16 mouse cellular contexts compared by ENCODE assay signal in genomic region chr13:112772252-112772651, GRCm38 (mm10). TPM values are rescaled to one million over a fixed set of nuclear protein-coding genes. Genes with fewer than 3 reads are reported as not detected.
DNase-seq lines count a peak whose midpoint lies in the region; ATAC-seq and TF ChIP-seq lines count a peak whose summit lies in the region.
"Had no signal": no experiment of that assay in that cellular context is flagged by ENCODE, and none has a peak within 500 bp of the region (broad histone marks: within the 10 kb centered on the region; RNA-seq: fewer than 3 reads in every experiment).

No protein-coding gene starts in this region.

- no peak overlapping the region for H3K4me2 ChIP-seq in kidney, embryonic 15.5 days
- H3K4me2 ChIP-seq in kidney, embryonic 14.5 days (replicated peaks; ENCODE audit: low read depth, low read length): no peak overlapping the region
- H3K4me2 ChIP-seq in neural tube, embryonic 15.5 days: peak overlapping the region; percentile 28; the same call in 1 of the 2 replicates
- peak overlapping the region; percentile 91 for H3K4me2 ChIP-seq in myocyte (ENCODE audit: low read depth)
- H3K4me2 ChIP-seq: limb, embryonic 13.5 days had no signal

- H3K27ac ChIP-seq in gastrocnemius, adult 2 months: peak overlapping the region; percentile 93
- H3K27ac ChIP-seq in kidney, embryonic 15.5 days: 0 out of 2 replicates have a peak overlapping the region, but pooled peaks have one; percentile 25
- H3K27ac ChIP-seq in kidney, embryonic 14.5 days (ENCODE audit: low read depth, low read length): no peak overlapping the region; the same call in 1 of the 2 replicates
- no peak overlapping the region for H3K27ac ChIP-seq in neural tube, embryonic 15.5 days (replicated peaks)
- H3K27ac ChIP-seq: limb, embryonic 13.5 days had no signal

- intact Hi-C loops in gastrocnemius, adult 2 months (cut with DNase I): no loop called here

- peak; percentile 34 for DNase-seq in gastrocnemius, adult 2 months
- DNase-seq in gastrocnemius, adult 8-10 months (ENCODE audit: low spot score in 2 of 2): no peak
- no peak for DNase-seq in neural tube, embryonic 10.5 days (ENCODE audit: extremely low spot score, low spot score)
- DNase-seq: B cell, adult 2 months; cerebellum, adult 11 months; gastrocnemius, postnatal 36 days; lung, postnatal 14 days; thymus, postnatal 14 days had no signal

- peaks cover 17% of the 10 kb centered on the region for H3K4me1 ChIP-seq in kidney, embryonic 15.5 days
- H3K4me1 ChIP-seq in kidney, embryonic 14.5 days (ENCODE audit: control insufficient read depth, insufficient read depth, low read length): peaks cover 12% of the 10 kb centered on the region
- peaks cover 9% of the 10 kb centered on the region; the same call in 1 of the 2 replicates for H3K4me1 ChIP-seq in neural tube, embryonic 15.5 days

- peaks cover 4% of the 10 kb centered on the region; the same call in 1 of the 2 replicates for H3K9me3 ChIP-seq in kidney, embryonic 15.5 days (replicated peaks)
- H3K9me3 ChIP-seq in kidney, embryonic 14.5 days (ENCODE audit: control insufficient read depth, low read length): peaks cover 4% of the 10 kb centered on the region; the same call in 1 of the 2 replicates
- H3K9me3 ChIP-seq in neural tube, embryonic 15.5 days (replicated peaks): no peaks in the 10 kb centered on the region

- H3K79me2 ChIP-seq in myocyte (ENCODE audit: control insufficient read depth, insufficient read depth): no peaks in the 10 kb centered on the region

- peak overlapping the region; percentile 54 for H3K4me3 ChIP-seq in gastrocnemius, adult 2 months
- no peak overlapping the region for H3K4me3 ChIP-seq in kidney, embryonic 15.5 days (replicated peaks)
- H3K4me3 ChIP-seq in kidney, embryonic 14.5 days (ENCODE audit: low read length): no peak overlapping the region
- H3K4me3 ChIP-seq in neural tube, embryonic 15.5 days (replicated peaks): no peak overlapping the region
- H3K4me3 ChIP-seq in myocyte: no peak overlapping the region
- H3K4me3 ChIP-seq: limb, embryonic 13.5 days had no signal

- no peaks in the 10 kb centered on the region; the same call in 1 of the 2 replicates for H3K36me3 ChIP-seq in kidney, embryonic 15.5 days
- no peaks in the 10 kb centered on the region for H3K36me3 ChIP-seq in kidney, embryonic 14.5 days (ENCODE audit: control insufficient read depth, insufficient read depth, low read length)
- no peaks in the 10 kb centered on the region for H3K36me3 ChIP-seq in neural tube, embryonic 15.5 days
- no peaks in the 10 kb centered on the region for H3K36me3 ChIP-seq in myocyte (ENCODE audit: control insufficient read depth, insufficient read depth)

- ATAC-seq in kidney, embryonic 15.5 days (replicated peaks; ENCODE audit: low FRiP score): no peak
- no peak for ATAC-seq in kidney, embryonic 14.5 days (ENCODE audit: low FRiP score, low TSS enrichment)
- no peak for ATAC-seq in neural tube, embryonic 15.5 days (ENCODE audit: low FRiP score)
- no peak for ATAC-seq in monocyte, adult 5-6 weeks (replicated peaks; ENCODE audit: insufficient number of reproducible peaks, low FRiP score, low TSS enrichment, poor library complexity, severe bottlenecking)
- ATAC-seq: intestine, embryonic 16.5 days; midbrain, embryonic 16.5 days had no signal

- TF ChIP-seq CTCF in gastrocnemius, adult 2 months (IDR thresholded peaks at IDR 0.05): peak; percentile 35

- H3ac ChIP-seq in myocyte (ENCODE audit: control insufficient read depth, insufficient read length): no peak overlapping the region

- TF ChIP-seq POLR2A in myocyte (IDR thresholded peaks at IDR 0.05; ENCODE audit: insufficient read length, low read depth): no peak

- no peak overlapping the region for H3K9ac ChIP-seq in kidney, embryonic 15.5 days
- H3K9ac ChIP-seq in kidney, embryonic 14.5 days (ENCODE audit: low read depth, low read length): no peak overlapping the region
- no peak overlapping the region for H3K9ac ChIP-seq in neural tube, embryonic 15.5 days (replicated peaks)
- H3K9ac ChIP-seq: limb, embryonic 13.5 days had no signal

- 64% methylated on average over 11 of the region's 11 CpGs for WGBS in kidney, embryonic 15.5 days
- WGBS in kidney, embryonic 14.5 days: 69% methylated on average over 11 of the region's 11 CpGs
- WGBS in neural tube, embryonic 15.5 days: 29% methylated on average over 11 of the region's 11 CpGs

- H3K27me3 ChIP-seq in kidney, embryonic 15.5 days: no peaks in the 10 kb centered on the region
- H3K27me3 ChIP-seq in kidney, embryonic 14.5 days (ENCODE audit: control insufficient read depth, insufficient read depth, low read length): no peaks in the 10 kb centered on the region
- H3K27me3 ChIP-seq in neural tube, embryonic 15.5 days (replicated peaks): no peaks in the 10 kb centered on the region
- H3K27me3 ChIP-seq in myocyte (ENCODE audit: control insufficient read depth, insufficient read depth, insufficient read length): no peaks in the 10 kb centered on the region
- H3K27me3 ChIP-seq: limb, embryonic 13.5 days had no signal

TF ChIP-seq in myocyte, 11 proteins besides CTCF, POLR2A, EP300 and RAD21:
- no peak for TF ChIP-seq MYOD1 (IDR thresholded peaks at IDR 0.05; ENCODE audit: control insufficient read depth in 1 of 3, insufficient read length in 2 of 3, low read depth in 2 of 3)
- no peak for TF ChIP-seq POLR2AphosphoS2 (IDR thresholded peaks at IDR 0.05; ENCODE audit: insufficient read length, low read depth)
- TF ChIP-seq CEBPB (IDR thresholded peaks at IDR 0.05; ENCODE audit: insufficient read depth, poor library complexity, severe bottlenecking): no peak
- no peak for TF ChIP-seq MYOG (IDR thresholded peaks at IDR 0.05; ENCODE audit: control insufficient read depth in 1 of 3, insufficient read depth in 1 of 3, insufficient read length in 2 of 3, low read depth in 2 of 3)
- TF ChIP-seq TCF3 (IDR thresholded peaks at IDR 0.05; ENCODE audit: insufficient read length, low read depth): no peak

RNA-seq across cellular contexts. Expression of gene Plpp1, which starts 28.3 kb away (rescaled TPM):
- total RNA-seq in gastrocnemius, adult 2 months (2021): 10 to 100 TPM; 35.6 to 49.4 TPM
- 10 to 100 TPM; 33.7 to 45.4 (median 40.9) TPM for total RNA-seq in gastrocnemius, adult 8-10 months (2022)
- polyA plus RNA-seq in kidney, embryonic 15.5 days (2015; fragmentation: Nextera tagmentation; extraction: Ambion mirVana): 78.7 and 94.8 TPM in 2 replicates
- polyA plus RNA-seq in kidney, embryonic 14.5 days (2014; fragmentation: Nextera tagmentation; extraction: Ambion mirVana): 61.9 and 63.6 TPM in 2 replicates
- polyA plus RNA-seq in neural tube, embryonic 15.5 days (2015; fragmentation: Nextera tagmentation; extraction: Ambion mirVana): 73.3 and 77.0 TPM in 2 replicates
- polyA plus RNA-seq in myocyte (2012; fragmentation: generic; extraction: Trizol): 133 TPM
- total RNA-seq in monocyte, adult 5-6 weeks (2017): 1.6 to 1.8 TPM in 2 of 3 replicates, not detected in the other

Comparison
In these comparisons a context has a peak if more than half of its experiments do, and no peak if none do; other contexts are left out.
1. H3K27ac ChIP-seq: peak in gastrocnemius, adult 2 months (single experiment) and kidney, embryonic 15.5 days (single experiment); none in kidney, embryonic 14.5 days (single experiment) and neural tube, embryonic 15.5 days (single experiment).
2. H3K4me2 ChIP-seq: peak in neural tube, embryonic 15.5 days (single experiment) and myocyte (single experiment); none in kidney, embryonic 15.5 days (single experiment) and kidney, embryonic 14.5 days (single experiment).